Mouse (Mus musculus) kidney, embryonic 16.5 days (tissue): ENCODE results near the gene E2f6. TPM values are rescaled to one million over a fixed set of nuclear protein-coding genes. Genes with fewer than 3 reads are reported as not detected.

ENCODE experiments used
- ATAC-seq: fragments of 200-750 bp; cut with Nextera tagmentation; 2 replicates; pipeline ENCODE4 v1.8.0; 2017; ENCODE audit warnings: moderate TSS enrichment; ENCODE audit not compliant: low FRiP score, low TSS enrichment
- H3K27ac ChIP-seq: fragments of 300-500 bp; sonication (generic); 2 replicates; pipeline ENCODE4 v1.5.1; 2014; ENCODE audit warnings: low read length
- H3K27me3 ChIP-seq: fragments of 300-500 bp; sonication (generic); 2 replicates; pipeline ENCODE4 v1.6.1; 2014; ENCODE audit warnings: low read length, control low read depth, mixed read lengths; ENCODE audit not compliant: insufficient read depth
- H3K36me3 ChIP-seq: fragments of 300-500 bp; sonication (generic); 2 replicates; pipeline ENCODE4 v1.6.1; 2014; ENCODE audit warnings: low read length, control low read depth, mixed read lengths; ENCODE audit not compliant: insufficient read depth
- H3K4me1 ChIP-seq: fragments of 300-500 bp; sonication (generic); 2 replicates; pipeline ENCODE4 v1.6.1; 2014; ENCODE audit warnings: low read length, control low read depth, mixed read lengths; ENCODE audit not compliant: insufficient read depth
- H3K4me2 ChIP-seq: fragments of 300-500 bp; sonication (generic); replicated peaks from 2 replicates; pipeline ENCODE4 v1.6.1; 2014; ENCODE audit warnings: low read depth, low read length
- H3K4me3 ChIP-seq: fragments of 300-500 bp; sonication (generic); 2 replicates; pipeline ENCODE4 v1.5.1; 2014; ENCODE audit warnings: mild to moderate bottlenecking, low read length
- H3K9ac ChIP-seq: fragments of 300-500 bp; sonication (generic); replicated peaks from 2 replicates; pipeline ENCODE4 v1.6.1; 2014; ENCODE audit warnings: low read length
- H3K9me3 ChIP-seq: fragments of 300-500 bp; sonication (generic); 2 replicates; pipeline ENCODE4 v1.6.1; 2016; ENCODE audit warnings: low read length, control low read depth
- WGBS: fragments of 180-500 bp; shearing (Covaris S2); extraction: QIAGEN DNeasy Blood & Tissue Kit; methylation state at CpG from one replicate; pipeline ENCODE4 v1.1.7; 2014; 5-methylcytosine and 5-hydroxymethylcytosine counted together
- polyA plus RNA-seq: library from polyadenylated mRNA; unstranded; fragments of >200 nt; fragmentation: Nextera tagmentation; extraction: Ambion mirVana; gene quantifications from 2 replicates; pipeline ENCODE4 v1.2.1, GENCODE M21; 2015

Gene E2f6
- polyA plus RNA-seq, 1 experiment from 2014 or later = 41.7 TPM

GRCm38 (mm10) chr12:16817147-16817546 lies 6.4 kb downstream of the E2f6 start:
- Histone ChIP-seq H3K9ac (no peak overlapping the region), H3K27ac (no peak overlapping the region), H3K36me3 (peaks cover 48% of the 10 kb centered on the region), H3K4me1 (peaks cover 8% of the 10 kb centered on the region), H3K9me3 (no peaks in the 10 kb centered on the region), H3K27me3 (no peaks in the 10 kb centered on the region), H3K4me3 (no peak overlapping the region), H3K4me2 (no peak overlapping the region)
- 84% methylated on average over 4 of the region's 4 CpGs for whole genome bisulfite sequencing
- no peak for ATAC-seq

DNA sequence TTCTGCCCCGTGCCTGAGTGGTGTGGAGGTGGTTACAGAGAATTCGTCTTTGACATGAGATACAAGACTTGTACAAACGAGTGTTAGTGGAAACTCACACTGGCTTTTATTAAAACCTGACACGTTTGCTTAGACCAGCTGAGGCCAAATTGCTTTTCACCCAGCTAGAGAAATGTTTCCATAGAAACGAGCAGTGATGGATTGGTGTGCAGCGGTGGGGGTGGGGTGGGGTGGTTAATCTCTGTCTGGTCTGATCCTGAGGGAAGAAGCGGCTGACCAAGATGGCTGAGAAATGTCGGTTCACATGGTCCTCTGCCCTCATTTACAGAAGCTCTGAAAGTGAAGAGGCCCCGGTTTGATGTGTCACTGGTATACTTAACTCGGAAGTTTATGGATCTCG lies 7.8 kb downstream of the E2f6 start:
- Histone ChIP-seq H3K4me1 (no peaks in the 10 kb centered on the region), H3K9me3 (no peaks in the 10 kb centered on the region), H3K36me3 (peaks cover 61% of the 10 kb centered on the region), H3K9ac (no peak overlapping the region), H3K4me3 (no peak overlapping the region), H3K27ac (no peak overlapping the region), H3K4me2 (no peak overlapping the region), H3K27me3 (no peaks in the 10 kb centered on the region)
- ATAC-seq = no peak
- 54% methylated on average over 11 of the region's 11 CpGs for whole genome bisulfite sequencing

DNA sequence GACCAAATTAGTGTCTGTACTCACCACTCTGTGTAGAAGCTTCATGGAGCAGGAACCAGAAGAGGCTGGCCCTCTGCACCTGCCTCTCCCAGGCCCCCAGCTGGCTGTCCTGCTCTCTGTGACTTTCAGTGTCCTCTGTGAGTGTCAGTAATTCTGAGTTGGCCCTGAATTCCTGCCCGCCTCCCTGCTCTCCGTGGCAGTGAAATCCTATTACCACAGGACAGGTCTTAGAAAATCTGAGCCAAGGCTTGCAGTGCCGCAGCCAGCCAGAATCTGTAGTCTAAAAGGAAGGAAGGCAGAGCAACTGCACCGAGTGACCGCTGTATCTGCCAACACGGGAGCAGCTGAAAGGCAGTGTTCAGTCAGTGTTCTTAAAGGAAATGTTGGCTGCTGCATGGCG lies 10.0 kb downstream of the E2f6 start:
- Histone ChIP-seq H3K4me1 (no peaks in the 10 kb centered on the region), H3K27ac (no peak overlapping the region), H3K4me2 (no peak overlapping the region), H3K9me3 (no peaks in the 10 kb centered on the region), H3K27me3 (no peaks in the 10 kb centered on the region), H3K9ac (no peak overlapping the region), H3K36me3 (peaks cover 71% of the 10 kb centered on the region), H3K4me3 (no peak overlapping the region)
- WGBS = 91% methylated on average over 7 of the region's 7 CpGs
- no peak for ATAC-seq

DNA sequence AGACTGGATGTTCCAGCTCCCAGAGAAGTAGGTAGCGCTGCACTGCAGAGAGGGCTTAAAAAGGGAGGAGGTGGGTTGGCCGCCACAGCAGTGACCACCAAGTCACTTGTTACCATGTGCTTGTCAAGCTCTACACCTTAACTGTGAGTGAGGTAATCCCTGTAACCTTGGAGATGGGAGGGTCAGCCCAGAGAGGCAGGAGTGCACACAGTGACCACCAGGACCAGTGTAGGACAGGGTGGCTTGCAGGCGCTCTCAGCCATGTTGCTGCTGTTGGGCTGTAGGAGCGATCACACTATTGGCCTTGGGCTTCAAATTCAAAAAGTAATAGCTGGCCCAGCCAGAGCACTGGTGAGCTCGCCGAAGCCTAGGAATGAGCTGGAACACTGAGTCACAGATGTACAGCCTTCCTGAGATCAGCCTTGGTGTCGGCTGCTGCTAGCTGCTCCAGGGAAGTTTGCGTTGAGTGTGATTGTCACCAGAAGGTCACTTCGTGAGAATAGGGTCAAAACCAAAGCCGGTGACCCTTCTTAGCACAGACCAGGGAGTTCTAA lies 11.5 kb downstream of the E2f6 start:
- H3K9ac ChIP-seq = no peak overlapping the region
- ATAC-seq = no peak
- 95% methylated on average over 10 of the region's 10 CpGs for WGBS
- no peak overlapping the region for H3K4me2 ChIP-seq
- no peak overlapping the region for H3K27ac ChIP-seq
- H3K9me3 ChIP-seq = no peaks in the 10 kb centered on the region
- no peak overlapping the region for H3K4me3 ChIP-seq
- H3K36me3 ChIP-seq = peaks cover 68% of the 10 kb centered on the region
- H3K4me1 ChIP-seq = no peaks in the 10 kb centered on the region
- no peaks in the 10 kb centered on the region for H3K27me3 ChIP-seq

- Histone ChIP-seq H3K27me3 (no peaks in the 10 kb centered on the region), H3K27ac (no peak overlapping the region), H3K4me1 (no peaks in the 10 kb centered on the region), H3K4me3 (no peak overlapping the region), H3K9me3 (no peaks in the 10 kb centered on the region), H3K4me2 (no peak overlapping the region), H3K36me3 (peaks cover 59% of the 10 kb centered on the region), H3K9ac (no peak overlapping the region)
- ATAC-seq = no peak
- 93% methylated on average over 1 of the region's 1 CpGs for WGBS
Observed at GRCm38 (mm10) chr12:16823701-16824100, 12.9 kb downstream of the E2f6 start.

GRCm38 (mm10) chr12:16828505-16828904 lies 17.7 kb downstream of the E2f6 start:
- WGBS = 76% methylated on average over 6 of the region's 6 CpGs

DNA sequence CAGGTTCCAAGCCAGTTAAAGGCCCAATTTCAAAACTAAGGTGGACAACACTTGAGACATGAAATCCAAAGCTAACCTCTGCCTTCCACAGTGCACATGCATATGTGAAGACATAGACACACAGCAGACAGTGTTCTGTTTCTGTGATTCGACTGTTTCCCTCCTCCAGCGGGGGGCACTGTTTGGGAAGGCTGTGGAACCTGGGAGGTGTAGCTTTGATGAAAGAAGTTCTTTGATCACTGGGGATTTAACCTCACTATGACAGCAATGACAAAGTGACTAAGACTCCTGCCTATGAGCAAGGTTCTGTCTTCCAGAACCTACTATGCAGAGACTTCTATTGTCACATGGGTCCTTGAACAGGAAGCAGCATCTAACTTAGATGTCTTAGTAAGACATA lies 19.0 kb downstream of the E2f6 start:
- Histone ChIP-seq H3K4me3 (no peak overlapping the region), H3K9ac (no peak overlapping the region), H3K4me2 (no peak overlapping the region), H3K9me3 (no peaks in the 10 kb centered on the region), H3K27me3 (no peaks in the 10 kb centered on the region), H3K36me3 (peaks cover 13% of the 10 kb centered on the region), H3K4me1 (0 out of 2 replicates have a peak, but pooled peaks cover 3% of the 10 kb centered on the region), H3K27ac (no peak overlapping the region)
- ATAC-seq = no peak
- 75% methylated on average over 2 of the region's 2 CpGs for WGBS

More at GRCm38 (mm10) chr12:16828505-16828904, 17.7 kb downstream of the E2f6 start:
- Histone ChIP-seq H3K4me1 (no peaks in the 10 kb centered on the region), H3K4me3 (no peak overlapping the region), H3K9me3 (no peaks in the 10 kb centered on the region), H3K36me3 (peaks cover 22% of the 10 kb centered on the region), H3K9ac (no peak overlapping the region), H3K4me2 (no peak overlapping the region), H3K27me3 (no peaks in the 10 kb centered on the region), H3K27ac (no peak overlapping the region)
- ATAC-seq = no peak

DNA sequence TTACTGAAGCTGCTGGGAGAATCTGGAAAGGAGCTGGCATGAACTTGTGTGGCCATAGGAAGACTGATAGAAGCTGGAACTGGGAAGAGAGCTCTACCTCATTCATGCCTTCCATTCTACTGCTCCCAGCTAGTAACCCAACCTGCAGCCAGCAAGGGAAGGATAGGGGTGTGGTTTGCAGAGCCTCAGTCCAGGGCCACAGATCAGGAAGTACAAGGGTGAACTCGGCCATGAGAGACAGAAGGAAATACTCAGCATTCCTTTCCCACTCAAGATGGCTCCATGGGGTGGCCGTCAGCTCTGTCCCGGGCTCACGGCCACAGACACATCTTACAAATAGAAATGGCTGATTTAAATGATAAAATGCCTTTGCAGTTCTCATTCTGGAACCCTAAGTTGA lies 20.3 kb downstream of the E2f6 start:
- no peak overlapping the region for H3K4me3 ChIP-seq
- 0 out of 2 replicates have a peak, but pooled peaks cover 6% of the 10 kb centered on the region for H3K36me3 ChIP-seq
- 0 out of 2 replicates have a peak, but pooled peaks have one; percentile 7 for ATAC-seq
- H3K4me1 ChIP-seq = 0 out of 2 replicates have a peak, but pooled peaks cover 3% of the 10 kb centered on the region
- no peak overlapping the region for H3K4me2 ChIP-seq
- H3K27me3 ChIP-seq = no peaks in the 10 kb centered on the region
- 68% methylated on average over 4 of the region's 4 CpGs for WGBS
- no peak overlapping the region for H3K9ac ChIP-seq
- H3K27ac ChIP-seq = no peak overlapping the region
- no peaks in the 10 kb centered on the region for H3K9me3 ChIP-seq

- Histone ChIP-seq H3K4me1 (0 out of 2 replicates have a peak, but pooled peaks cover 3% of the 10 kb centered on the region), H3K4me2 (no peak overlapping the region), H3K9ac (no peak overlapping the region), H3K4me3 (no peak overlapping the region), H3K36me3 (no peaks in the 10 kb centered on the region), H3K27me3 (no peaks in the 10 kb centered on the region), H3K27ac (no peak overlapping the region), H3K9me3 (no peaks in the 10 kb centered on the region)
- ATAC-seq = peak; percentile 64
- WGBS = 36% methylated on average over 11 of the region's 11 CpGs
Observed at GRCm38 (mm10) chr12:16834701-16835100, 23.9 kb downstream of the E2f6 start.

GRCm38 (mm10) chr12:16836188-16836587 lies 25.4 kb downstream of the E2f6 start:
- Histone ChIP-seq H3K4me2 (no peak overlapping the region), H3K27ac (no peak overlapping the region), H3K4me1 (0 out of 2 replicates have a peak, but pooled peaks cover 4% of the 10 kb centered on the region), H3K36me3 (no peaks in the 10 kb centered on the region), H3K4me3 (no peak overlapping the region), H3K9ac (no peak overlapping the region), H3K27me3 (no peaks in the 10 kb centered on the region), H3K9me3 (no peaks in the 10 kb centered on the region)
- peak; percentile 55; the same call in 1 of the 2 replicates for ATAC-seq
- 31% methylated on average over 9 of the region's 9 CpGs for WGBS
